Mouse (Mus musculus): ENCODE results near the gene Rxfp1. TPM values are rescaled to one million over a fixed set of nuclear protein-coding genes. Genes with fewer than 3 reads are reported as not detected.

Rxfp1 gene
- polyA plus RNA-seq, 1 experiment, result not detected

- Histone ChIP-seq H3ac (ENCODE audit: control insufficient read depth, insufficient read length) (no peak overlapping the region), H3K4me2 (ENCODE audit: low read depth) (no peak overlapping the region), H3K27me3 (ENCODE audit: control insufficient read depth, insufficient read depth, insufficient read length) (no peaks in the 10 kb centered on the region), H3K79me2 (ENCODE audit: control insufficient read depth, insufficient read depth) (no peaks in the 10 kb centered on the region), H3K36me3 (ENCODE audit: control insufficient read depth, insufficient read depth) (no peaks in the 10 kb centered on the region), H3K4me3 (no peak overlapping the region)
- TF ChIP-seq TCF12 (IDR thresholded peaks at IDR 0.05; ENCODE audit: insufficient read depth, poor library complexity, severe bottlenecking) (no peak), CEBPB (IDR thresholded peaks at IDR 0.05; ENCODE audit: insufficient read depth, poor library complexity, severe bottlenecking) (no peak), USF1 (IDR thresholded peaks at IDR 0.05; ENCODE audit: low read depth) (no peak), E2F4 (IDR thresholded peaks at IDR 0.05; ENCODE audit: insufficient read depth) (no peak), MYOG (IDR thresholded peaks at IDR 0.05; ENCODE audit: control insufficient read depth in 1 of 3, insufficient read depth in 1 of 3, insufficient read length in 2 of 3, low read depth in 2 of 3) (no peak), TCF3 (IDR thresholded peaks at IDR 0.05; ENCODE audit: insufficient read length, low read depth) (no peak), POLR2A (IDR thresholded peaks at IDR 0.05; ENCODE audit: insufficient read length, low read depth) (no peak), MYOD1 (IDR thresholded peaks at IDR 0.05; ENCODE audit: control insufficient read depth in 1 of 3, insufficient read length in 2 of 3, low read depth in 2 of 3) (no peak), POLR2AphosphoS2 (IDR thresholded peaks at IDR 0.05; ENCODE audit: insufficient read length, low read depth) (no peak)
These were observed 16.1 kb upstream of the Rxfp1 start for GRCm38 (mm10) chr3:79753736-79754135.

GRCm38 (mm10) chr3:79746585-79746984, 8.9 kb upstream of the Rxfp1 start:
- Histone ChIP-seq H3K27me3 (ENCODE audit: control insufficient read depth, insufficient read depth, insufficient read length) (no peaks in the 10 kb centered on the region), H3ac (ENCODE audit: control insufficient read depth, insufficient read length) (no peak overlapping the region), H3K4me3 (no peak overlapping the region), H3K79me2 (ENCODE audit: control insufficient read depth, insufficient read depth) (no peaks in the 10 kb centered on the region), H3K4me2 (ENCODE audit: low read depth) (no peak overlapping the region), H3K36me3 (ENCODE audit: control insufficient read depth, insufficient read depth) (no peaks in the 10 kb centered on the region)
- TF ChIP-seq REST (IDR thresholded peaks at IDR 0.05; ENCODE audit: insufficient read depth, insufficient read length), result no peak
- no peak for TF ChIP-seq USF1 (IDR thresholded peaks at IDR 0.05; ENCODE audit: low read depth)
- no peak for TF ChIP-seq SRF (IDR thresholded peaks at IDR 0.05; ENCODE audit: control insufficient read depth, insufficient read length, low read depth)
- no peak for TF ChIP-seq CEBPB (IDR thresholded peaks at IDR 0.05; ENCODE audit: insufficient read depth, poor library complexity, severe bottlenecking)
- TF ChIP-seq POLR2AphosphoS2 (IDR thresholded peaks at IDR 0.05; ENCODE audit: insufficient read length, low read depth), result no peak
- TF ChIP-seq MAX (IDR thresholded peaks at IDR 0.05; ENCODE audit: low read depth), result no peak
- no peak for TF ChIP-seq E2F4 (IDR thresholded peaks at IDR 0.05; ENCODE audit: insufficient read depth)
- no peak for TF ChIP-seq TCF12 (IDR thresholded peaks at IDR 0.05; ENCODE audit: insufficient read depth, poor library complexity, severe bottlenecking)

- H3K27me3 ChIP-seq (ENCODE audit: control insufficient read depth, insufficient read depth, insufficient read length), result no peaks in the 10 kb centered on the region
- H3ac ChIP-seq (ENCODE audit: control insufficient read depth, insufficient read length), result no peak overlapping the region
- no peaks in the 10 kb centered on the region for H3K79me2 ChIP-seq (ENCODE audit: control insufficient read depth, insufficient read depth)
- no peaks in the 10 kb centered on the region for H3K36me3 ChIP-seq (ENCODE audit: control insufficient read depth, insufficient read depth)
- no peak overlapping the region for H3K4me3 ChIP-seq
- no peak for TF ChIP-seq POLR2AphosphoS2 (IDR thresholded peaks at IDR 0.05; ENCODE audit: insufficient read length, low read depth)
- no peak for TF ChIP-seq E2F4 (IDR thresholded peaks at IDR 0.05; ENCODE audit: insufficient read depth)
- TF ChIP-seq CEBPB (IDR thresholded peaks at IDR 0.05; ENCODE audit: insufficient read depth, poor library complexity, severe bottlenecking), result no peak
- no peak for TF ChIP-seq TCF3 (IDR thresholded peaks at IDR 0.05; ENCODE audit: insufficient read length, low read depth)
- no peak for TF ChIP-seq POLR2A (IDR thresholded peaks at IDR 0.05; ENCODE audit: insufficient read length, low read depth)
- no peak for TF ChIP-seq MYOD1 (IDR thresholded peaks at IDR 0.05; ENCODE audit: control insufficient read depth in 1 of 3, insufficient read length in 2 of 3, low read depth in 2 of 3)
- no peak for TF ChIP-seq TCF12 (IDR thresholded peaks at IDR 0.05; ENCODE audit: insufficient read depth, poor library complexity, severe bottlenecking)
- no peak for TF ChIP-seq MAX (IDR thresholded peaks at IDR 0.05; ENCODE audit: low read depth)
- no peak for TF ChIP-seq MYOG (IDR thresholded peaks at IDR 0.05; ENCODE audit: control insufficient read depth in 1 of 3, insufficient read depth in 1 of 3, insufficient read length in 2 of 3, low read depth in 2 of 3)
- no peak for TF ChIP-seq USF1 (IDR thresholded peaks at IDR 0.05; ENCODE audit: low read depth)
- TF ChIP-seq SRF (IDR thresholded peaks at IDR 0.05; ENCODE audit: control insufficient read depth, insufficient read length, low read depth), result no peak
- no peak for TF ChIP-seq REST (IDR thresholded peaks at IDR 0.05; ENCODE audit: insufficient read depth, insufficient read length)
- H3K4me2 ChIP-seq (ENCODE audit: low read depth), result no peak overlapping the region
These were observed 7.4 kb upstream of the Rxfp1 start for GRCm38 (mm10) chr3:79745101-79745500.

- TF ChIP-seq TCF12 (IDR thresholded peaks at IDR 0.05; ENCODE audit: insufficient read depth, poor library complexity, severe bottlenecking) (no peak), TCF3 (IDR thresholded peaks at IDR 0.05; ENCODE audit: insufficient read length, low read depth) (no peak), MAX (IDR thresholded peaks at IDR 0.05; ENCODE audit: low read depth) (no peak), CEBPB (IDR thresholded peaks at IDR 0.05; ENCODE audit: insufficient read depth, poor library complexity, severe bottlenecking) (no peak)
- H3K4me3 ChIP-seq, result no peak overlapping the region
- no peaks in the 10 kb centered on the region for H3K27me3 ChIP-seq (ENCODE audit: control insufficient read depth, insufficient read depth, insufficient read length)
- H3ac ChIP-seq (ENCODE audit: control insufficient read depth, insufficient read length), result no peak overlapping the region
- H3K79me2 ChIP-seq (ENCODE audit: control insufficient read depth, insufficient read depth), result no peaks in the 10 kb centered on the region
- H3K36me3 ChIP-seq (ENCODE audit: control insufficient read depth, insufficient read depth), result no peaks in the 10 kb centered on the region
- no peak overlapping the region for H3K4me2 ChIP-seq (ENCODE audit: low read depth)
These were observed 6.7 kb upstream of the Rxfp1 start for GRCm38 (mm10) chr3:79744415-79744814.

GRCm38 (mm10) chr3:79740351-79740750, 2.7 kb upstream of the Rxfp1 start:
- no peak for TF ChIP-seq POLR2A (IDR thresholded peaks at IDR 0.05; ENCODE audit: insufficient read length, low read depth)
- TF ChIP-seq E2F4 (IDR thresholded peaks at IDR 0.05; ENCODE audit: insufficient read depth), result no peak
- no peak for TF ChIP-seq MAX (IDR thresholded peaks at IDR 0.05; ENCODE audit: low read depth)
- no peak for TF ChIP-seq REST (IDR thresholded peaks at IDR 0.05; ENCODE audit: insufficient read depth, insufficient read length)
- TF ChIP-seq POLR2AphosphoS2 (IDR thresholded peaks at IDR 0.05; ENCODE audit: insufficient read length, low read depth), result no peak
- TF ChIP-seq USF1 (IDR thresholded peaks at IDR 0.05; ENCODE audit: low read depth), result no peak
- no peak for TF ChIP-seq TCF3 (IDR thresholded peaks at IDR 0.05; ENCODE audit: insufficient read length, low read depth)
- no peak for TF ChIP-seq SRF (IDR thresholded peaks at IDR 0.05; ENCODE audit: control insufficient read depth, insufficient read length, low read depth)
- TF ChIP-seq MYOD1 (IDR thresholded peaks at IDR 0.05; ENCODE audit: control insufficient read depth in 1 of 3, insufficient read length in 2 of 3, low read depth in 2 of 3), result no peak
- TF ChIP-seq CEBPB (IDR thresholded peaks at IDR 0.05; ENCODE audit: insufficient read depth, poor library complexity, severe bottlenecking), result no peak
- TF ChIP-seq TCF12 (IDR thresholded peaks at IDR 0.05; ENCODE audit: insufficient read depth, poor library complexity, severe bottlenecking), result no peak
- TF ChIP-seq MYOG (IDR thresholded peaks at IDR 0.05; ENCODE audit: control insufficient read depth in 1 of 3, insufficient read depth in 1 of 3, insufficient read length in 2 of 3, low read depth in 2 of 3), result no peak

More at GRCm38 (mm10) chr3:79740351-79740750, 2.7 kb upstream of the Rxfp1 start:
- no peak overlapping the region for H3K4me3 ChIP-seq
- H3K4me2 ChIP-seq (ENCODE audit: low read depth), result no peak overlapping the region
- no peaks in the 10 kb centered on the region for H3K27me3 ChIP-seq (ENCODE audit: control insufficient read depth, insufficient read depth, insufficient read length)
- H3K36me3 ChIP-seq (ENCODE audit: control insufficient read depth, insufficient read depth), result no peaks in the 10 kb centered on the region
- H3K79me2 ChIP-seq (ENCODE audit: control insufficient read depth, insufficient read depth), result no peaks in the 10 kb centered on the region
- H3ac ChIP-seq (ENCODE audit: control insufficient read depth, insufficient read length), result no peak overlapping the region

All from myocyte (in vitro differentiated cells).